In genomic region chr6:21823281-21823680, GRCm38 (mm10) we compare ENCODE assay signal across 9 mouse cellular contexts. TPM values are rescaled to one million over a fixed set of nuclear protein-coding genes. Genes with fewer than 3 reads are reported as not detected.
DNase-seq lines count a peak whose midpoint lies in the region; ATAC-seq and TF ChIP-seq lines count a peak whose summit lies in the region.
"Had no signal": no experiment of that assay in that cellular context is flagged by ENCODE, and none has a peak within 500 bp of the region (broad histone marks: within the 10 kb centered on the region; RNA-seq: fewer than 3 reads in every experiment).

No protein-coding gene starts in this region.

- no peaks in the 10 kb centered on the region for H3K36me3 ChIP-seq in intestine, embryonic 15.5 days
- H3K36me3 ChIP-seq in lung, embryonic 15.5 days: no peaks in the 10 kb centered on the region

- no peak overlapping the region; the same call in 1 of the 2 replicates for H3K4me3 ChIP-seq in intestine, embryonic 15.5 days (replicated peaks)
- 0 out of 2 replicates have a peak overlapping the region, but pooled peaks have one; percentile 1 for H3K4me3 ChIP-seq in lung, embryonic 15.5 days

- no peaks in the 10 kb centered on the region for H3K9me3 ChIP-seq in intestine, embryonic 15.5 days
- H3K9me3 ChIP-seq in lung, embryonic 15.5 days: no peaks in the 10 kb centered on the region

- H3K27ac ChIP-seq in intestine, embryonic 15.5 days: peak overlapping the region; percentile 66
- H3K27ac ChIP-seq in lung, embryonic 15.5 days: peak overlapping the region; percentile 57

- peak; percentile 82 for ATAC-seq in Patski
- peak; percentile 77 for ATAC-seq in intestine, embryonic 15.5 days
- peak; percentile 83; the same call in 1 of the 2 replicates for ATAC-seq in lung, embryonic 15.5 days (ENCODE audit: borderline replicate concordance, extremely low read depth, low FRiP score, low TSS enrichment)
- no peak for ATAC-seq in CD4-positive, CD25-positive, alpha-beta regulatory T cell, adult 4 months

- H3K9ac ChIP-seq in intestine, embryonic 15.5 days: no peak overlapping the region
- no peak overlapping the region for H3K9ac ChIP-seq in lung, embryonic 15.5 days

- WGBS in intestine, embryonic 15.5 days: 17% methylated on average over 8 of the region's 8 CpGs
- 24% methylated on average over 8 of the region's 8 CpGs for WGBS in lung, embryonic 15.5 days

- peak; percentile 51 for DNase-seq in adrenal gland, postnatal 14 days
- DNase-seq in adrenal gland, adult 8-10 months: no peak
- DNase-seq in Patski (ENCODE audit: low read depth, low spot score): no peak
- no peak for DNase-seq in urinary bladder, postnatal 36 days (ENCODE audit: low spot score in 2 of 2)
- no peak for DNase-seq in gastrocnemius, postnatal 36 days
- DNase-seq: left cerebral cortex, postnatal 4 days had no signal

- H3K4me1 ChIP-seq in intestine, embryonic 15.5 days (replicated peaks): peaks cover 16% of the 10 kb centered on the region
- peaks cover 13% of the 10 kb centered on the region for H3K4me1 ChIP-seq in lung, embryonic 15.5 days

- no peaks in the 10 kb centered on the region for H3K27me3 ChIP-seq in Patski
- H3K27me3 ChIP-seq in intestine, embryonic 15.5 days (replicated peaks): no peaks in the 10 kb centered on the region
- H3K27me3 ChIP-seq in lung, embryonic 15.5 days: no peaks in the 10 kb centered on the region

- in situ Hi-C loops in Patski (cut with MboI; ENCODE audit: low pct_unique_long_range_greater_than_20kb): no loop called here

- H3K4me2 ChIP-seq in intestine, embryonic 15.5 days (replicated peaks): peak overlapping the region; percentile 45
- H3K4me2 ChIP-seq in lung, embryonic 15.5 days: peak overlapping the region; percentile 42

- CTCF ChIA-PET in Patski (lab: Charles Lee): interaction anchor here (1.1 to 4.2 kb wide), 4 partner anchors 11 to 28 kb away, joined by 3 to 12 read pairs (median 5); no protein-coding TSS in a partner anchor

- no peak for TF ChIP-seq CTCF in Patski (IDR thresholded peaks at IDR 0.05)

- POLR2A ChIA-PET in Patski (lab: Charles Lee): interaction anchor here (0.6 kb wide), 1 partner anchor 572 kb away, joined by 3 read pairs; no protein-coding TSS in a partner anchor

- intact Hi-C loops in gastrocnemius, postnatal 36 days (cut with DNase I): no loop called here

RNA-seq across cellular contexts. Expression of gene Tspan12, which starts 29.0 kb away (rescaled TPM):
- total RNA-seq in adrenal gland, postnatal 14 days (2021): 177 and 191 TPM in 2 replicates
- 100 to 1,000 TPM; 147 to 176 (median 162) TPM for total RNA-seq in adrenal gland, adult 8-10 months (2022)
- 25.1 TPM for polyA plus RNA-seq in Patski (2021)
- polyA plus RNA-seq in intestine, embryonic 15.5 days (2015; fragmentation: Nextera tagmentation; extraction: Ambion mirVana): 72.9 and 80.5 TPM in 2 replicates
- polyA plus RNA-seq in lung, embryonic 15.5 days (2015; fragmentation: Nextera tagmentation; extraction: Ambion mirVana): 53.1 and 56.2 TPM in 2 replicates
- 10 to 100 TPM; 12.5 to 13.4 TPM for total RNA-seq in gastrocnemius, postnatal 36 days (2021)
- polyA plus RNA-seq in CD4-positive, CD25-positive, alpha-beta regulatory T cell, adult 4 months (2017; shearing (Covaris generic)): not detected

Comparison
In these comparisons a context has a peak if more than half of its experiments do, and no peak if none do; other contexts are left out.
1. RNA of gene Tspan12, which starts 29.0 kb away (polyA plus RNA-seq): 72.9 to 80.5 TPM in intestine, embryonic 15.5 days, 53.1 to 56.2 TPM in lung, embryonic 15.5 days and 25.1 TPM in Patski (single experiment); not detected in CD4-positive, CD25-positive, alpha-beta regulatory T cell, adult 4 months; every median in the first group is over 10 times any median in the second.